Mouse (Mus musculus) brain, adult 2 months (tissue): ENCODE results near the gene 4931422A03Rik.
A peak's percentile ranks its signal among the peaks of the same experiment; 100 is the strongest.
"Not testable (repeated sequence)": the region's sequence is repeated elsewhere in the genome, so short reads cannot be mapped to it uniquely, and the experiment has no call there.

Experiments used
- DNase-seq: peaks from one replicate; pipeline ENCODE4 v3.0.0; 2011; ENCODE audit warnings: low read depth, low spot score

Gene 4931422A03Rik

GRCm38 (mm10) chr2:104027458-104028138 lies 563 bp downstream of the 4931422A03Rik start, which contains the start of gene Fbxo3:
Gene Fbxo3, plus strand, starts transcription at chr2:104027721.
- DNase-seq, result peak; percentile 84

- DNase-seq, result no peak
Observed at GRCm38 (mm10) chr2:104024656-104025055, 3.5 kb downstream of the 4931422A03Rik start.

- no peak for DNase-seq
Observed at GRCm38 (mm10) chr2:104023096-104023495, 5.1 kb downstream of the 4931422A03Rik start.

GRCm38 (mm10) chr2:104008853-104009252 lies 19.3 kb downstream of the 4931422A03Rik start:
- DNase-seq, result not testable (repeated sequence)

GRCm38 (mm10) chr2:104007793-104008519 lies 20.2 kb downstream of the 4931422A03Rik start:
- DNase-seq, result no peak

- peak; percentile 82 for DNase-seq
Observed at GRCm38 (mm10) chr2:104002711-104003413, 25.3 kb downstream of the 4931422A03Rik start.

GRCm38 (mm10) chr2:104001861-104002260 lies 26.3 kb downstream of the 4931422A03Rik start:
- DNase-seq, result peak; percentile 26

- DNase-seq, result peak; percentile 58
Observed at GRCm38 (mm10) chr2:104001076-104001475, 27.1 kb downstream of the 4931422A03Rik start.

GRCm38 (mm10) chr2:103992618-103993332 lies 35.4 kb downstream of the 4931422A03Rik start:
- DNase-seq, result no peak

GRCm38 (mm10) chr2:103992162-103992561 lies 36.0 kb downstream of the 4931422A03Rik start:
- DNase-seq, result no peak

- DNase-seq, result no peak
Observed at GRCm38 (mm10) chr2:103991303-103991702, 36.9 kb downstream of the 4931422A03Rik start.

- DNase-seq, result no peak
Observed at GRCm38 (mm10) chr2:103989724-103990123, 38.4 kb downstream of the 4931422A03Rik start.

- DNase-seq, result not testable (repeated sequence)
Observed at GRCm38 (mm10) chr2:103987595-103987994, 40.6 kb downstream of the 4931422A03Rik start.

- no peak for DNase-seq
Observed at GRCm38 (mm10) chr2:103983146-103983545, 45.0 kb downstream of the 4931422A03Rik start.

- DNase-seq, result peak; percentile 73
Observed at GRCm38 (mm10) chr2:103982250-103982649, 45.9 kb downstream of the 4931422A03Rik start.

GRCm38 (mm10) chr2:103977716-103978115 lies 50.4 kb downstream of the 4931422A03Rik start:
- no peak for DNase-seq

- no peak for DNase-seq
Observed at GRCm38 (mm10) chr2:103977216-103977615, 50.9 kb downstream of the 4931422A03Rik start.

- no peak for DNase-seq
Observed at GRCm38 (mm10) chr2:103975904-103976303, 52.3 kb downstream of the 4931422A03Rik start.

- no peak for DNase-seq
Observed at GRCm38 (mm10) chr2:103971838-103972237, 56.3 kb downstream of the 4931422A03Rik start.

GRCm38 (mm10) chr2:103970791-103971649 lies 57.1 kb downstream of the 4931422A03Rik start:
- no peak for DNase-seq
